Mouse (Mus musculus): ENCODE results near the gene Syt13. TPM values are rescaled to one million over a fixed set of nuclear protein-coding genes. Genes with fewer than 3 reads are reported as not detected.

Syt13 gene
- total RNA-seq (2023), result not detected

DNA sequence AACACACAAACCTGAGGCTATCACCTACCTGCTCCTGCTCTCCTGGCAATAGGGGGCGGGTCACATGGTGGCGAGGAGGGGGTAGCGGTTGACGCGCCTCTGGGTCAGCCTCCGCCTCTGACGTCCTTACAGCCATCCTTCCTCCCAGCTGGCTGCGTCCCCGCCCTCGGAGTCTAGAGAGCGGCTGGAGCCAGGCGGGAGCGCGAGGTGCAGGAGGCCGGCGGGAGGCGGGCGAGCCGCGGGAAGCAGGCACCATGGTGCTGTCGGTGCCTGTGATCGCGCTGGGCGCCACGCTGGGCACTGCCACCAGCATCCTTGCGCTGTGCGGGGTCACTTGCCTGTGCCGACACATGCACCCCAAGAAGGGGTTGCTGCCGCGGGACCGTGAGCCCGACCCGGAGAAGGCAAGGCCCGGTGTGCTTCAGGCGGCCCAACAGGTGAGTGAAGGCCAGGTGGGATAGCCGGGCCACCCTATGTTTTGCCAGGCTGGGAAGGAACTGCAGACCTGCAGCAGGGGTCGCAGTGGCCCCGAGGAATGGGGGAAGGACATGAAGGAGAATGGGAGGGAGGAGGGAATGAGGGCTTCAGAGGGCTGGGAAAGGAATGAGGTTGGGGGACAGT lies at the start of gene Syt13:
Gene Syt13, plus strand, starts transcription at position 166 of the 621 bp plus-strand sequence.

Other genes with a start within 250 kb of the Syt13 start
- 18.1 TPM for gene Prdm11, start 131.1 kb downstream of the Syt13 start, total RNA-seq (2023)

Measured in CD4-positive naive resting alpha-beta T cell, adult 57 days (primary cell).